Mouse (Mus musculus): ENCODE data around the gene Daxx. TPM values are rescaled to one million over a fixed set of nuclear protein-coding genes. Genes with fewer than 3 reads are reported as not detected.
"Not testable (repeated sequence)": the region's sequence is repeated elsewhere in the genome, so short reads cannot be mapped to it uniquely, and the experiment has no call there.

Daxx gene
- total and polyA plus RNA-seq, 2 experiments from 2014 or later = 19.3 to 20.0 TPM

DNA sequence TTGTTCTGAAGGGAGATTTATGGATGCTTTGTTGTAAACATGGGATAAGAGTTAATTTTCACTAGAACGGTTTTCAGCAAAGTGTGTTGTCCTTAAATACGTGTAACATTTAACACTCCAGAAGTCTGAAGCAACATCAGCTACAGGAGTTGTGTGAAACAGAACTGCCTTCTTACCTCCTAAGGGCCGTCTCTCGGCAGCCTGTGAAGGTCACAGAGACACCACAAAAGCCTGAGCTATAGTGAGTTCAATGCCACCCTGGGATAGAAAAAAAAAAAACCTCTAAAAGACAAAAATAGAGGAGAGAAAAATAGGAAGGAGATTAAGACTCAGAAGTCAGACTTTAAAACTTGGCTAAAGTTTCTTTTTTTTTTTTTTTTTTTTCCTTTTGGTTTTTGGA, 7.1 kb upstream of the Daxx start:
- Histone ChIP-seq H3K36me3 (replicated peaks; ENCODE audit: control insufficient read depth, insufficient read depth, low read length) (no peaks in the 10 kb centered on the region), H3K9me3 (replicated peaks; ENCODE audit: control insufficient read depth, low read length) (no peaks in the 10 kb centered on the region), H3K4me2 (ENCODE audit: low read depth, low read length) (no peak overlapping the region), H3K9ac (replicated peaks; ENCODE audit: low read depth, low read length) (no peak overlapping the region), H3K27ac (ENCODE audit: low read depth) (peak overlapping the region; percentile 22; the same call in 1 of the 2 replicates), H3K4me1 (ENCODE audit: control insufficient read depth, insufficient read depth) (no peaks in the 10 kb centered on the region), H3K27me3 (ENCODE audit: control insufficient read depth, insufficient read depth, low read length) (no peaks in the 10 kb centered on the region), H3K4me3 (ENCODE audit: low read depth, low read length) (no peak overlapping the region)
- WGBS = 40% methylated on average over 4 of the region's 4 CpGs
- TF ChIP-seq EP300 (IDR thresholded peaks at IDR 0.05; ENCODE audit: low read depth) = no peak
- no peak for TF ChIP-seq CTCF (IDR thresholded peaks at IDR 0.05; ENCODE audit: low read depth)
- DNase-seq (ENCODE audit: low spot score) = no peak
- no peak for ATAC-seq (ENCODE audit: insufficient read depth, low read depth)

DNA sequence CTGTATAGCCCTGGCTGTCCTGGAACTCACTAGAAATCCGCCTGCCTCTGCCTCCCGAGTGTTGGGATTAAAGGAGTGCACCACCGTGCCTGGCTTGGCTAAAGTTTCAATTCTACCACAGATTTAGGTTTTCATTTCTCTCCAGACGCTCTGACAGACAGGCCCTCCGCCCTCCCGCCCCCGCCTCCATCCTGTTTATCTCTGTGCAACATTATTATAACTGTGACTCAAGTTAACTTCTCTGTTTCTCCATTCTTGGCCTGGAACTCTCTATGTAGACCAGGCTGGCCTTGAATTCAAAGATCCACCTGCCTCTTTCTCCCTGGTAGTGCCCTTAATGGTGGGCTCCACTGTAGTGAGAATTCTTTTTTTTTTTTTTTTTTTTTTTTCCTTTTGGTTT, 6.7 kb upstream of the Daxx start:
- WGBS = 70% methylated on average over 7 of the region's 7 CpGs

DNA sequence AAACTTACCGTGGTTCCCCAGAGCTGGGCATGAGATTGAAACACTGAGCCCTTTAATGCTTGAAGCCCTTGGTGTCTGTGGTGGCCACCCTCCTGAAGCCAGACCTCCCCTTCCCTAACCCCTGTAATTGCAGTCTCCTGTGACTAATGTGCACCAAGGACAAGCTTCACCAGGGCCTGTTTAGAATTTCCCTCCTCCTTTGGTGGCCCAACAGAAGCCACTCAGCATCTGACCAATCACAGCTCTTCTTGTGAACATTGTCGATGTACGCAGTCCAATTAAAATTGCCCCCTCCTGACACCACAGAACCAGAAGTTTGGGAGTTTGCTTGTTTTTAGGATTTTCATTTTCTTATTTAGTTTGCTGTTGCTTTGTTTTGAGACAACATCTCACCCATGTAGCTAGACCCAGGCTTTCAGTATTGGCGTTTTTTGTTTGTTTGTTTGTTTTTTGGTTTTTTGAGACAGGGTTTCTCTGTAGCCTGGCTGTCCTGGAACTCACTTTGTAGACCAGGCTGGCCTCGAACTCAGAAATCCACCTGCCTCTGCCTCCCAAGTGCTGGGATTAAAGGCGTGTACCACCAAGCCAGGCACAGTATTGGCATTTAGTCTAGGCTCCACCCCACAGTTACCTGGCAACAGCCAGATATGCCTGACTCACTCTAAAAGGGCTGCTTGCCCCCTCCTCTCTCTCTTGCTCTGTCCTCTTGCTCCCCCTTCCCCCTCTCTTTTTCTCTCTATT, 5.1 kb upstream of the Daxx start:
- not testable (repeated sequence) for H3K27me3 ChIP-seq (ENCODE audit: control insufficient read depth, insufficient read depth, low read length); H3K4me1 ChIP-seq (ENCODE audit: control insufficient read depth, insufficient read depth); ATAC-seq (ENCODE audit: insufficient read depth, low read depth); H3K27ac ChIP-seq (ENCODE audit: low read depth); H3K36me3 ChIP-seq (replicated peaks; ENCODE audit: control insufficient read depth, insufficient read depth, low read length); H3K4me3 ChIP-seq (ENCODE audit: low read depth, low read length); H3K9ac ChIP-seq (replicated peaks; ENCODE audit: low read depth, low read length); H3K9me3 ChIP-seq (replicated peaks; ENCODE audit: control insufficient read depth, low read length); H3K4me2 ChIP-seq (ENCODE audit: low read depth, low read length); DNase-seq (ENCODE audit: low spot score)
- WGBS = 74% methylated on average over 6 of the region's 6 CpGs

More for the DNA sequence above, 6.7 kb upstream of the Daxx start:
- Histone ChIP-seq H3K27ac (ENCODE audit: low read depth) (no peak overlapping the region), H3K4me2 (ENCODE audit: low read depth, low read length) (no peak overlapping the region), H3K27me3 (ENCODE audit: control insufficient read depth, insufficient read depth, low read length) (no peaks in the 10 kb centered on the region), H3K9me3 (replicated peaks; ENCODE audit: control insufficient read depth, low read length) (no peaks in the 10 kb centered on the region), H3K4me1 (ENCODE audit: control insufficient read depth, insufficient read depth) (no peaks in the 10 kb centered on the region), H3K36me3 (replicated peaks; ENCODE audit: control insufficient read depth, insufficient read depth, low read length) (no peaks in the 10 kb centered on the region), H3K9ac (replicated peaks; ENCODE audit: low read depth, low read length) (no peak overlapping the region), H3K4me3 (ENCODE audit: low read depth, low read length) (no peak overlapping the region)
- TF ChIP-seq EP300 (IDR thresholded peaks at IDR 0.05; ENCODE audit: low read depth) (no peak), CTCF (IDR thresholded peaks at IDR 0.05; ENCODE audit: low read depth) (no peak)
- DNase-seq (ENCODE audit: low spot score) (no peak), ATAC-seq (ENCODE audit: insufficient read depth, low read depth) (no peak)

DNA sequence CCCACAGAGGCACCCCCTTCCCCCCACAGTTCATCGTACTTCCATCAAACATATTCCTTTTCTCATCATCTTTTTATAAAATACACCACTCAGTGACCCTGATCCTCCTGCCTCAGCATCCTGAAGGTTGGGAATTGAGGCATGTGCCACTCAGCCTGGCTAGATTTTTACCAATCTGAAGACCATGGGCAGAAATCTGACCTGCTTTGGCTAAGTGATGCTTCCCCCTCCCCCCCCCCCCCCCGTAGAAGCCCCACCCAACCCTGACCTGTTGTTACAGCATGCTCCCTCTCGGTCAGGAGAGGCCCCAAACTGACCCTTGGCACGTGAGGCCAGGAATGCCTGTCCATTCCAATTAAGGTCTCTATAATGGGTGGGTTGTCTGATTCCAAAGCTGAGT, 4.4 kb upstream of the Daxx start, which contains the start of gene Platr17:
TSS of gene Platr17 (plus strand) at position 301 of the 400 bp plus-strand sequence.
- not testable (repeated sequence) for H3K9me3 ChIP-seq (replicated peaks; ENCODE audit: control insufficient read depth, low read length)
- WGBS = 50% methylated on average over 3 of the region's 4 CpGs

DNA sequence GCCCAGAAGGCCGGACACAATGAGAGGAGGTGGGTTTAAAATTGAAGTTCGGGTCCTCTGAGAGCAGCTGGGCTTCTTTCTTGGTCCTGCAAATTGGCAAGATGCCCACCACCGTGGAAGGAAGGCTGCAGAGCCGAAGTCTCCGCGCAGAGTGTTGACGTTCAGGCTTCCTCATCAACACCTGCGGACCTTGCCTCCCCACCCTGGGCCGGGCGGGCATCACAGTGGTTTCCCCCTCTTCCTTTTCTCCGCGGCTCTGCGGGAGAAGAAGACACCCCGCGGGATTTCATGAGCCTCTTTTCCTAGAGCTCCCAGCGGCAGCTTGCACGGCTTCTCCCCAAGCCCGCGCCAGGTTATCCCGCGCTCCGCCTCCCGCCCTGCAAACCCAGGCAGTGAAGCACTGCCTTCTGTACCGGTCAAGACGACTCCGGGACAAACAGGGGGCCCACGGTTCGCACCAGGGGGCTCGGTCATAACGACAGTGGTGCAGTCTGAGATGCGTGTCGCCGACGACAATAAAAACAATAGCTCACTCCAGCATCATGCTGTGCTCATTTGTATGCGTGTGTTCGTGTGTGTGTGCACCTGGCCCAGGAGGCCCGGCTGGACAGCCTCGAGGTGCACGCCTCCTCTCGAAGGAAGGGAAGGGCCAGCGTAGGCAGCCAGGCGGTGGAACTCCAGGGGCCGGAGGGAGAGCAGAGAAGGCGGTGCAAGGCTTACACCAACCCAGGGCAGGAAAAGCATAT, 710 bp upstream of the Daxx start:
- H3K4me1 ChIP-seq (ENCODE audit: control insufficient read depth, insufficient read depth) = peaks cover 8% of the 10 kb centered on the region

More for the DNA sequence above, 4.4 kb upstream of the Daxx start, which contains the start of gene Platr17:
- not testable (repeated sequence) for H3K9ac ChIP-seq (replicated peaks; ENCODE audit: low read depth, low read length); ATAC-seq (ENCODE audit: insufficient read depth, low read depth); H3K27me3 ChIP-seq (ENCODE audit: control insufficient read depth, insufficient read depth, low read length); H3K27ac ChIP-seq (ENCODE audit: low read depth); H3K4me1 ChIP-seq (ENCODE audit: control insufficient read depth, insufficient read depth); H3K4me3 ChIP-seq (ENCODE audit: low read depth, low read length); H3K36me3 ChIP-seq (replicated peaks; ENCODE audit: control insufficient read depth, insufficient read depth, low read length); H3K4me2 ChIP-seq (ENCODE audit: low read depth, low read length); DNase-seq (ENCODE audit: low spot score)

More for the DNA sequence above, 710 bp upstream of the Daxx start:
- Histone ChIP-seq H3K9me3 (replicated peaks; ENCODE audit: control insufficient read depth, low read length) (no peaks in the 10 kb centered on the region), H3K4me2 (ENCODE audit: low read depth, low read length) (peak overlapping the region; percentile 83), H3K36me3 (replicated peaks; ENCODE audit: control insufficient read depth, insufficient read depth, low read length) (peaks cover 28% of the 10 kb centered on the region), H3K9ac (replicated peaks; ENCODE audit: low read depth, low read length) (peak overlapping the region; percentile 58), H3K4me3 (ENCODE audit: low read depth, low read length) (peak overlapping the region; percentile 93), H3K27me3 (ENCODE audit: control insufficient read depth, insufficient read depth, low read length) (no peaks in the 10 kb centered on the region), H3K27ac (ENCODE audit: low read depth) (peak overlapping the region; percentile 96)
- TF ChIP-seq CTCF (IDR thresholded peaks at IDR 0.05; ENCODE audit: low read depth) = no peak
- no peak for TF ChIP-seq EP300 (IDR thresholded peaks at IDR 0.05; ENCODE audit: low read depth)
- WGBS = 1% methylated on average over 42 of the region's 44 CpGs
- DNase-seq (ENCODE audit: low spot score) = no peak
- ATAC-seq (ENCODE audit: insufficient read depth, low read depth) = peak; percentile 18
